Mouse (Mus musculus) spleen, adult 2 months (tissue): ENCODE measurements around the gene Rgl2.

Experiments used
- CTCF ChIP-seq: fragments of 200-500 bp; IDR thresholded peaks from 2 replicates; pipeline ENCODE4 v1.5.1; 2011; ENCODE audit warnings: mild to moderate bottlenecking, inconsistent platforms; ENCODE audit not compliant: insufficient read depth, insufficient read length, insufficient replicate concordance; ENCODE audit errors: extremely low read depth
- POLR2A ChIP-seq: fragments of 200-500 bp; IDR thresholded peaks from 2 replicates; pipeline ENCODE4 v1.6.1; 2011; ENCODE audit warnings: low read depth, low read length, inconsistent platforms

DNA sequence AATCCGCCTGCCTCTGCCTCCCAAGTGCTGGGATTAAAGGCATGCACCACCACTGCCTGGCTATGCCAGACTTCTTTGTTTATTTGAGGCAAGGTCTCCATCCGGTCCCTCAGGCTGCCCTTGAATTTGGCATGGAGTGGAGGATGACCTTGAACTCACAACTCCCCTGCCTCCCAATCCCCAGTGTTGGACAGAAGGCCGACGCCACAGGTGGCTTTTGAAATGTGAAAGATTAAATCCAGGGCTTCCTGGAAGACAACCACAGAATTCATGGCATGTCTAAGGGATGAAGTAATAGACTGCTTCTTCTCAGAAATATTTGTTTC is 28.4 kb upstream of the Rgl2 start:
- TF ChIP-seq CTCF (no peak), POLR2A (no peak)
